Mouse (Mus musculus): ENCODE results near the gene Kras. TPM values are rescaled to one million over a fixed set of nuclear protein-coding genes. Genes with fewer than 3 reads are reported as not detected.

The Kras gene
- polyA plus RNA-seq, 1 experiment = 101 TPM

DNA sequence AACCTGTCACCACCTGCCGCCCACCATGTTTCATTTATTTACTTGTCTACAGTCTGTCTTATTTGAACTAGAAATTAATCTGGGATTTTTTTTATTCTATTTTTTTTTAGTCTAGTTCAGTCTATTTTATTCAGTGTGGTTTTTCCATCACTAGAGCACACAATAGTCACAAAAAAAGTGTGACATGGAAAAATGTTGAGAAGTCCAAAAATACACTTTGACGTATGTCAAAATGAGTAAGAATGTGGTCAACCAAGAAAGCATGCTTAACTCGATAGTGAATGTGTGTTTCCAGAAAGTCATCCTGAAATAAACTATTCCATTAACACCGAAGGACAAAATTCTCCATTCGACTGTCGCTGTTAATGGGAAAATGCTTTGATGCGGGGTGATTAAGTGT, 12.3 kb upstream of the Kras start:
- TF ChIP-seq CTCF (IDR thresholded peaks at IDR 0.05; ENCODE audit: low read depth, low read length) = no peak
- H3K27me3 ChIP-seq (ENCODE audit: control insufficient read depth, insufficient read depth, low read length, poor library complexity, severe bottlenecking) = no peaks in the 10 kb centered on the region
- H3K4me1 ChIP-seq (ENCODE audit: control insufficient read depth, insufficient read depth, low read length) = no peaks in the 10 kb centered on the region
- H3K9me3 ChIP-seq (replicated peaks; ENCODE audit: control insufficient read depth, insufficient read depth, low read length, poor library complexity, severe bottlenecking) = no peaks in the 10 kb centered on the region
- H3K27ac ChIP-seq (ENCODE audit: insufficient read depth, low read length) = no peak overlapping the region
- no peaks in the 10 kb centered on the region for H3K36me3 ChIP-seq (ENCODE audit: control insufficient read depth, insufficient read depth, low read length, poor library complexity, severe bottlenecking)
- no peak overlapping the region for H3K4me3 ChIP-seq (ENCODE audit: low read depth, low read length)
- no peak overlapping the region for H3K9ac ChIP-seq (ENCODE audit: low read depth, poor library complexity, severe bottlenecking)

- H3K27ac ChIP-seq (ENCODE audit: insufficient read depth, low read length) = no peak overlapping the region
These were observed 6.6 kb upstream of the Kras start for GRCm38 (mm10) chr6:145256701-145257073.

GRCm38 (mm10) chr6:145255952-145256700, 6.1 kb upstream of the Kras start:
- Histone ChIP-seq H3K27me3 (ENCODE audit: control insufficient read depth, insufficient read depth, low read length, poor library complexity, severe bottlenecking) (no peaks in the 10 kb centered on the region; the same call in 1 of the 2 replicates), H3K27ac (ENCODE audit: insufficient read depth, low read length) (no peak overlapping the region)

More at GRCm38 (mm10) chr6:145256701-145257073, 6.6 kb upstream of the Kras start:
- no peaks in the 10 kb centered on the region for H3K36me3 ChIP-seq (ENCODE audit: control insufficient read depth, insufficient read depth, low read length, poor library complexity, severe bottlenecking)
- H3K4me1 ChIP-seq (ENCODE audit: control insufficient read depth, insufficient read depth, low read length) = no peaks in the 10 kb centered on the region
- no peaks in the 10 kb centered on the region; the same call in 1 of the 2 replicates for H3K27me3 ChIP-seq (ENCODE audit: control insufficient read depth, insufficient read depth, low read length, poor library complexity, severe bottlenecking)
- no peak overlapping the region for H3K4me3 ChIP-seq (ENCODE audit: low read depth, low read length)
- no peaks in the 10 kb centered on the region for H3K9me3 ChIP-seq (replicated peaks; ENCODE audit: control insufficient read depth, insufficient read depth, low read length, poor library complexity, severe bottlenecking)
- no peak overlapping the region for H3K9ac ChIP-seq (ENCODE audit: low read depth, poor library complexity, severe bottlenecking)
- TF ChIP-seq EP300 (IDR thresholded peaks at IDR 0.05; ENCODE audit: insufficient read depth, low read depth, low read length) (no peak), CTCF (IDR thresholded peaks at IDR 0.05; ENCODE audit: low read depth, low read length) (no peak), POLR2A (IDR thresholded peaks at IDR 0.05; ENCODE audit: insufficient read depth, low read length) (no peak)

DNA sequence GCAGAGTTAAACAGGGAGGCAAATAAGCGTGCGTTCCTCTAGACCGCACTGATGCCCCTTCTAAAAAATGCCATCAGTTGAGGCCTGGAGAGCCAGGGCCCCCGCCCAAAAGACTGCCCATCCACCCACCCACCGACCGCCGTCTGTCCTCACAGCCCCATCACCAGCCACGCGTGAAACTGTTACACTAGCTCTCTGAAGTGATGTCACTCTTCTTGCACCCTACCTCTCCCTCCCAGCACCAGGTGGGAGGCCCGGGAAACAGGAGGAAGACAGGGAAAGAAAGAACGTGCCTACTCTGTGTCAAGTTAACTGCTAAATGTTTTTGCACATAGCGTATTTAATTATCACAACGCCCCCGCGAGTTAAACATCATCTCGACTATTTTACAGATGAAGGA, 781 bp upstream of the Kras start:
- H3K27me3 ChIP-seq (ENCODE audit: control insufficient read depth, insufficient read depth, low read length, poor library complexity, severe bottlenecking) = no peaks in the 10 kb centered on the region; the same call in 1 of the 2 replicates
- H3K9me3 ChIP-seq (replicated peaks; ENCODE audit: control insufficient read depth, insufficient read depth, low read length, poor library complexity, severe bottlenecking) = no peaks in the 10 kb centered on the region
- no peak overlapping the region for H3K27ac ChIP-seq (ENCODE audit: insufficient read depth, low read length)
- peak overlapping the region; percentile 89 for H3K4me3 ChIP-seq (ENCODE audit: low read depth, low read length)
- peaks cover 9% of the 10 kb centered on the region for H3K36me3 ChIP-seq (ENCODE audit: control insufficient read depth, insufficient read depth, low read length, poor library complexity, severe bottlenecking)
- peak overlapping the region; percentile 76 for H3K9ac ChIP-seq (ENCODE audit: low read depth, poor library complexity, severe bottlenecking)
- no peak for TF ChIP-seq EP300 (IDR thresholded peaks at IDR 0.05; ENCODE audit: insufficient read depth, low read depth, low read length)
- no peak for TF ChIP-seq CTCF (IDR thresholded peaks at IDR 0.05; ENCODE audit: low read depth, low read length)
- no peaks in the 10 kb centered on the region for H3K4me1 ChIP-seq (ENCODE audit: control insufficient read depth, insufficient read depth, low read length)

More at GRCm38 (mm10) chr6:145255952-145256700, 6.1 kb upstream of the Kras start:
- no peaks in the 10 kb centered on the region for H3K4me1 ChIP-seq (ENCODE audit: control insufficient read depth, insufficient read depth, low read length)
- H3K36me3 ChIP-seq (ENCODE audit: control insufficient read depth, insufficient read depth, low read length, poor library complexity, severe bottlenecking) = no peaks in the 10 kb centered on the region
- TF ChIP-seq EP300 (IDR thresholded peaks at IDR 0.05; ENCODE audit: insufficient read depth, low read depth, low read length) (no peak), CTCF (IDR thresholded peaks at IDR 0.05; ENCODE audit: low read depth, low read length) (no peak), POLR2A (IDR thresholded peaks at IDR 0.05; ENCODE audit: insufficient read depth, low read length) (no peak)
- H3K9me3 ChIP-seq (replicated peaks; ENCODE audit: control insufficient read depth, insufficient read depth, low read length, poor library complexity, severe bottlenecking) = no peaks in the 10 kb centered on the region
- H3K4me3 ChIP-seq (ENCODE audit: low read depth, low read length) = no peak overlapping the region
- H3K9ac ChIP-seq (ENCODE audit: low read depth, poor library complexity, severe bottlenecking) = no peak overlapping the region

- Histone ChIP-seq H3K27ac (ENCODE audit: insufficient read depth, low read length) (no peak overlapping the region), H3K4me3 (ENCODE audit: low read depth, low read length) (peak overlapping the region; percentile 70)
- TF ChIP-seq POLR2A (IDR thresholded peaks at IDR 0.05; ENCODE audit: insufficient read depth, low read length) (no peak), EP300 (IDR thresholded peaks at IDR 0.05; ENCODE audit: insufficient read depth, low read depth, low read length) (0 out of 2 replicates have a peak, but pooled peaks have one; percentile 22)
These were observed 501 bp downstream of the Kras start for GRCm38 (mm10) chr6:145249291-145250184.

More at GRCm38 (mm10) chr6:145249291-145250184, 501 bp downstream of the Kras start:
- Histone ChIP-seq H3K9ac (ENCODE audit: low read depth, poor library complexity, severe bottlenecking) (peak overlapping the region; percentile 85), H3K36me3 (ENCODE audit: control insufficient read depth, insufficient read depth, low read length, poor library complexity, severe bottlenecking) (peaks cover 15% of the 10 kb centered on the region), H3K4me1 (ENCODE audit: control insufficient read depth, insufficient read depth, low read length) (no peaks in the 10 kb centered on the region), H3K9me3 (replicated peaks; ENCODE audit: control insufficient read depth, insufficient read depth, low read length, poor library complexity, severe bottlenecking) (no peaks in the 10 kb centered on the region), H3K27me3 (ENCODE audit: control insufficient read depth, insufficient read depth, low read length, poor library complexity, severe bottlenecking) (no peaks in the 10 kb centered on the region; the same call in 1 of the 2 replicates)

All from ES-Bruce4 (cell line).